Mouse (Mus musculus) hindbrain, embryonic 12.5 days (tissue): ENCODE results near the gene Mt1. TPM values are rescaled to one million over a fixed set of nuclear protein-coding genes. Genes with fewer than 3 reads are reported as not detected.
A peak's percentile ranks its signal among the peaks of the same experiment; 100 is the strongest.
"Not testable (repeated sequence)": the region's sequence is repeated elsewhere in the genome, so short reads cannot be mapped to it uniquely, and the experiment has no call there.

Experiments used
- ATAC-seq: fragments of 200-750 bp; cut with Nextera tagmentation; 2 replicates; pipeline ENCODE4 v1.8.0; 2017; ENCODE audit warnings: moderate TSS enrichment; ENCODE audit not compliant: low FRiP score
- H3K27ac ChIP-seq: fragments of 300-500 bp; sonication (generic); 2 replicates; pipeline ENCODE4 v1.5.1; 2016; ENCODE audit warnings: mild to moderate bottlenecking
- H3K27me3 ChIP-seq: fragments of 300-500 bp; sonication (generic); 2 replicates; pipeline ENCODE4 v1.6.1; 2016; ENCODE audit warnings: mild to moderate bottlenecking
- H3K36me3 ChIP-seq: fragments of 300-500 bp; sonication (generic); 2 replicates; pipeline ENCODE4 v1.6.1; 2016; ENCODE audit warnings: mild to moderate bottlenecking
- H3K4me1 ChIP-seq: fragments of 300-500 bp; sonication (generic); 2 replicates; pipeline ENCODE4 v1.6.1; 2016
- H3K4me2 ChIP-seq: fragments of 300-500 bp; sonication (generic); replicated peaks from 2 replicates; pipeline ENCODE4 v1.6.1; 2016; ENCODE audit warnings: mild to moderate bottlenecking
- H3K4me3 ChIP-seq: fragments of 300-500 bp; sonication (generic); 2 replicates; pipeline ENCODE4 v1.5.1; 2016; ENCODE audit warnings: mild to moderate bottlenecking
- H3K9ac ChIP-seq: fragments of 300-500 bp; sonication (generic); 2 replicates; pipeline ENCODE4 v1.6.1; 2016; ENCODE audit warnings: mild to moderate bottlenecking, moderate library complexity
- H3K9me3 ChIP-seq: fragments of 300-500 bp; sonication (generic); replicated peaks from 2 replicates; pipeline ENCODE4 v1.6.1; 2016; ENCODE audit warnings: mild to moderate bottlenecking
- WGBS: fragments of 180-500 bp; shearing (Covaris S2); methylation state at CpG from one replicate; pipeline ENCODE4 v1.1.7; 2016; 5-methylcytosine and 5-hydroxymethylcytosine counted together
- polyA plus RNA-seq: library from polyadenylated mRNA; unstranded; fragments of >200 nt; fragmentation: Nextera tagmentation; extraction: Ambion mirVana; gene quantifications from 2 replicates; pipeline ENCODE4 v1.2.1, GENCODE M21; 2016

Mt1 gene
- polyA plus RNA-seq: 34.0 and 47.3 TPM in 2 replicates

DNA sequence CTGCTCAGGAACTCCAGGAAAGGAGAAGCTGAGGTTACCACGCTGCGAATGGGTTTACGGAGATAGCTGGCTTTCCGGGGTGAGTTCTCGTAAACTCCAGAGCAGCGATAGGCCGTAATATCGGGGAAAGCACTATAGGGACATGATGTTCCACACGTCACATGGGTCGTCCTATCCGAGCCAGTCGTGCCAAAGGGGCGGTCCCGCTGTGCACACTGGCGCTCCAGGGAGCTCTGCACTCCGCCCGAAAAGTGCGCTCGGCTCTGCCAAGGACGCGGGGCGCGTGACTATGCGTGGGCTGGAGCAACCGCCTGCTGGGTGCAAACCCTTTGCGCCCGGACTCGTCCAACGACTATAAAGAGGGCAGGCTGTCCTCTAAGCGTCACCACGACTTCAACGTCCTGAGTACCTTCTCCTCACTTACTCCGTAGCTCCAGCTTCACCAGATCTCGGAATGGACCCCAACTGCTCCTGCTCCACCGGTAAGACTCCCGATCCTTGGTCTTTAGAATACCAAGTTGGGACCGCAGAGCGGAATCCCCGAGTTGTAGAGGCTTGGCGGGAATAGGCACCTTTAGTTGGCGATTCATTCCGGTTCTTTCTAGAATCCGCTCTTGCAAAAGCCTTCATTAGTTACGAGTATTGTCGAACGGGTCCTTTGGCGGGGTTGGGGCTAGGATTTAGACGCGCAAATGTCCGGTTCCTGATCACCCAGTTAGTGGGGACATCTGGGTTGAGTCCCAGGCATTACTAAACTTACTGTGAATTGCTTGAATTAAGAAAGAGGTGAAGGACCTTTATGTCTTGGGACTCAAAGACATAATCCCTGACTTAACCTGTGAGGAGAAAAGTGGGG is at the start of gene Mt1:
Gene Mt1, plus strand, starts transcription at position 226 of the 856 bp plus-strand sequence.
- Histone ChIP-seq H3K9me3 (no peaks in the 10 kb centered on the region), H3K27ac (no peak within 1 kb of the TSS), H3K4me1 (peaks cover 25% of the 10 kb centered on the region), H3K27me3 (peaks cover 98% of the 10 kb centered on the region), H3K4me3 (peak within 1 kb of the TSS; percentile 43), H3K4me2 (peak within 1 kb of the TSS; percentile 86), H3K9ac (0 out of 2 replicates have a peak within 1 kb of the TSS, but pooled peaks have one; percentile 0), H3K36me3 (no peaks in the 10 kb centered on the region)
- WGBS: under 1% methylated on average over 50 of the region's 50 CpGs
- ATAC-seq: peak; percentile 78

DNA sequence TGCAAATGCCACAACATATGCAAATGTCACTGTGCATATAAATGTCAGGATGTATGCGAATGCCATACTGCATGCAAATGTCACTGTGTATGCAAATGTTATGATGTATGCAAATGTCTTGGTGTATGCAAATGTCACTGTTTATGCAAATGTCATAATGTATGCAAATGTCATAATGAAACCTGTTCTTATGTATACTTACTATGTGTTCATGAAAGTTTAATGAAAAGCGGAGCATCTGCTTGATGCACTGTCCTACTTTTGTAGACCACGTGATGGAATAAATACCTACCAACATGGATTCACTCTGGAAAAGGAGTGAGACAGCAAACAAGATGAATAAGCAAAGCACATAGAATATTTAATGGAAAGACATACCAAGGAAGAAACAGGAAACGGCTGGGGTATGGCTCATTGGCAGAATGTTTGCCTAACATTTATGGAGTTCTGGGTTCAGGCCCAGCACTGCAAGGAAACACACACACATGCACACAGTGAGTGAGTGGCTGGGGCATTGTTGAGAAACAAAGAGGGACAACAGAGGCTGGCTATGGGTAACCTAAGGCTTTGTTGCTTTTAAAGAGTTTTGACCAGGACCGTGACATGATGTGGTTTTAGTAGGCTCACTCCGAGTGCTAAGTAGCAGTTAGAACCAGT is 49.6 kb upstream of the Mt1 start:
- Histone ChIP-seq H3K4me2 (no peak overlapping the region), H3K27ac (no peak overlapping the region), H3K27me3 (no peaks in the 10 kb centered on the region), H3K9ac (no peak overlapping the region), H3K9me3 (no peaks in the 10 kb centered on the region), H3K4me1 (0 out of 2 replicates have a peak, but pooled peaks cover 4% of the 10 kb centered on the region), H3K36me3 (no peaks in the 10 kb centered on the region), H3K4me3 (no peak overlapping the region)
- ATAC-seq: no peak
- 73% methylated on average over 6 of the region's 6 CpGs for WGBS

DNA sequence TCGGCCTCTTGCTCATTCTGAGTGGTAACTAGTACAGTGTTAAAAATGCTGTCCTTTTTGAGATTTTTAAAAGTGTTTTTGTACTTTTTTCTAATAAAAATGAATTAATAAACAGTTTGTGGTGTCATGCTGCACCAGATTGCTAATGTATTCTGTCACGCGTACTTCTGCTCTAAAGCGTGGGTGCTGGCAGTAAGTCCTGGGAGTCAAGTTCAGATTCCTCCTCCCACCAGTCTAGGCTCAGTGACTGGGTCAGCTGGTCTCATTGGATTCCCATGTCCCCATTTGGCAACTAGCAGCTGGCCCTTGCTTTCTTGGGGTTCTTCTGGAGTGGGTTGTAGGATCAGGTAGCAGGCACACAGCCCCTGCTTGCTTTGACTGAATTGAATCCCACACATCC is 48.8 kb upstream of the Mt1 start:
- Histone ChIP-seq H3K36me3 (no peaks in the 10 kb centered on the region), H3K9ac (no peak overlapping the region), H3K4me1 (0 out of 2 replicates have a peak, but pooled peaks cover 4% of the 10 kb centered on the region), H3K4me2 (no peak overlapping the region), H3K4me3 (no peak overlapping the region), H3K9me3 (no peaks in the 10 kb centered on the region), H3K27ac (no peak overlapping the region), H3K27me3 (no peaks in the 10 kb centered on the region)
- 87% methylated on average over 4 of the region's 4 CpGs for WGBS
- no peak for ATAC-seq

DNA sequence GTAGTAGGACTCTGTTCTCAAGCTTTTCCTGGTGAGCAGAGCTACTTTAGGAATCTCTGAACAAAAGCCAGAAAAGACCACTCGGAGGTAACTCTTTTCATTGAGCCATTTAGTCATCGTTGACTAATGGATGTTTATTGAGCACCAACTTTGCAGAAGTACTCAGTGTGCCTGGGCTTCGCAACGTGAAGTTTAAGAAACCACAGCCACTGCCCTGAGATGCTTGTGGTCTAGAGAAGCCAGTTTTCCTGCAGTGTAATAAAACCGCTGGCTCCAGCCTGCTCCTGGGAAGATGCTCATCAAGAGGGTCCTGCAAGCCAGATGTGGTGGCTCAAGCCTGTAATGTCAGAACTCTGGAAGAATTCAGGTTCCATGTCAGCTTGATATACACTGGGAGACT is 46.8 kb upstream of the Mt1 start:
- Histone ChIP-seq H3K36me3 (no peaks in the 10 kb centered on the region), H3K4me2 (no peak overlapping the region)
- 76% methylated on average over 5 of the region's 5 CpGs for WGBS

DNA sequence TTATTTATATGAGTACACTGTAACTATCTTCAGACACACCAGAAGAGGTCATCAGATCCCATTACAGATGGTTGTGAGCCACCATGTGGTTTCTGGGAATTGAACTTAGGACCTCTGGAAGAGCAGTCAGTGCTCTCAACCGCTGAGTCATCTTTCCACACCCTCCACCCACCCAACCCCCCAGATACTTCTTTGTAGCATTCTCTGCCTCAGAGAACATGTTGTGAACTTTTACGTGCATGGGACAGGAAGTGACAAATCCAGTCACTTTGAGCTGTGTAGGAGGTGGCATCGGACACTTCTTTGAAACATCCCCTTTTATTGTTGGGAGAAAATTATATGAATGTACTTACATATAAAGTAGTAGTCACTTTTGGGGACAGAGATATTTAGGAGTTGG is 44.3 kb upstream of the Mt1 start:
- not testable (repeated sequence) for H3K36me3 ChIP-seq, H3K4me1 ChIP-seq, H3K27ac ChIP-seq, H3K4me3 ChIP-seq, H3K9ac ChIP-seq, H3K27me3 ChIP-seq, H3K9me3 ChIP-seq, H3K4me2 ChIP-seq, ATAC-seq
- 70% methylated on average over 3 of the region's 3 CpGs for WGBS

More for the DNA sequence above, 46.8 kb upstream of the Mt1 start:
- Histone ChIP-seq H3K27me3 (peaks cover 4% of the 10 kb centered on the region; the same call in 1 of the 2 replicates), H3K9ac (no peak overlapping the region), H3K9me3 (no peaks in the 10 kb centered on the region), H3K4me3 (no peak overlapping the region), H3K4me1 (0 out of 2 replicates have a peak, but pooled peaks cover 4% of the 10 kb centered on the region), H3K27ac (no peak overlapping the region)
- ATAC-seq: no peak

DNA sequence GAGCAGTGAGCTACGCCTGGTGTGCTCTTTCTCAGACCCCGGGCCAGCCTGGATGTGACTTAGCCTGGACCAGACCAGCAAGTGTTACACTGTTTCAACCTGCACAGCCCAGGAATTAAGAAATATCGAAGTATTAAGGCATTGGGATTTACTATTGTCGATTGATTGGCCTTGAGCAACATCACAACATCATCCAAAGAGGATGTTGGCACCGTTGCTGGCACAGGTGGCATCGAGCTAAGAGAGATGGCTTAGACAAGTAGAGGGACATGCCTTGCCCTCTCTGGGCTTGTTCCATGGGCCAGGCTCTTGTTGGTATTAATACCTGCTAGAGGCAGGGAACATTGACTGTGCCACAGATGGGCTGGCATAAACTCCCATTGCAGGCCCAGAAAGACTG is 43.3 kb upstream of the Mt1 start:
- Histone ChIP-seq H3K9me3 (no peaks in the 10 kb centered on the region), H3K36me3 (no peaks in the 10 kb centered on the region), H3K27ac (no peak overlapping the region), H3K4me3 (no peak overlapping the region), H3K4me2 (no peak overlapping the region), H3K4me1 (no peaks in the 10 kb centered on the region), H3K9ac (no peak overlapping the region), H3K27me3 (peaks cover 4% of the 10 kb centered on the region; the same call in 1 of the 2 replicates)
- no peak for ATAC-seq
- WGBS: 89% methylated on average over 6 of the region's 6 CpGs

DNA sequence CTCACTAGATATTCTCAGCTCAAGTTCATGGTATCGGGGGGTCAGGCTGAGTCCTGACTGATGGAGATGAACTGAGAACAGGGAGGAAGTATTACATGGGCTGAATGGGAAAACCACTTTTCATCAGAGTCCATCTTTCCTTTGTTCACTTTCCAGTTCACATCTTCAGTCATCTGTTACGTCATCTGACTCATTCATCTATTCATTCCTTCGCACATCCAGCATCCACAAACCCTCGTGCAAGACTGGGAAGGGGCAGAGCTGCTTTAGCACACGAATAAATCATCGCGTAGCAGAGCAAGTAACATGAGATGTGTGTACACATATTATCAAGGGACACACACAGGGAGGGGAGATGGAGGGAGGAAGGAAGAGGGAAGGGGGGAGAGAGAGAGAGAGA is 42.7 kb upstream of the Mt1 start:
- 84% methylated on average over 7 of the region's 7 CpGs for WGBS

DNA sequence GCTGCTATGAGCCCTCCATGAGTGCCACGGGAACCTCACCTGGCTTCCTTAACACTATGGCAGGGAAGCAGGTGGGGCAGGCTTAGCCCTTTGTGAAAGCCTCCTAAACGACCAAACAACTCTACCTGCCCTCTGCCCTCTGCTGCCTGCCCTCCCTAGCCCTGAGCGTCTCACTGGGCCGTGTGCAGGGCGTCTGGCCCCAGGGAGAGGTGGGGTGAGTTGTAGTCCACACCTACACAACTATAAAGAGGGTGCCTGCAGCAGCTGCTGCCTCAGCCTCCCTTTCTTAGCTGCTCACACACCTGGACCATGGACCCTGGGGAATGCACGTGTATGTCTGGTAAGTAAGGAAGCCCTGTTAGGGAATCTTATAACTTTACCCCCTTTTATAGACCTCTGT is 41.9 kb upstream of the Mt1 start, which contains the start of gene Mt4:
Gene Mt4, plus strand, starts transcription at position 265 of the 400 bp plus-strand sequence.
- Histone ChIP-seq H3K4me2 (no peak within 1 kb of the TSS), H3K4me3 (no peak within 1 kb of the TSS), H3K36me3 (no peaks in the 10 kb centered on the region), H3K27me3 (peaks cover 4% of the 10 kb centered on the region; the same call in 1 of the 2 replicates), H3K27ac (no peak within 1 kb of the TSS), H3K9ac (no peak within 1 kb of the TSS), H3K9me3 (no peaks in the 10 kb centered on the region), H3K4me1 (no peaks in the 10 kb centered on the region)
- no peak for ATAC-seq
- whole genome bisulfite sequencing: 54% methylated on average over 6 of the region's 6 CpGs

More for the DNA sequence above, 42.7 kb upstream of the Mt1 start:
- no peaks in the 10 kb centered on the region for H3K9me3 ChIP-seq
- no peak overlapping the region for H3K27ac ChIP-seq
- H3K4me3 ChIP-seq: no peak overlapping the region
- no peaks in the 10 kb centered on the region for H3K4me1 ChIP-seq
- H3K27me3 ChIP-seq: peaks cover 4% of the 10 kb centered on the region; the same call in 1 of the 2 replicates
- no peak for ATAC-seq
- no peak overlapping the region for H3K9ac ChIP-seq
- H3K4me2 ChIP-seq: no peak overlapping the region
- no peaks in the 10 kb centered on the region for H3K36me3 ChIP-seq

DNA sequence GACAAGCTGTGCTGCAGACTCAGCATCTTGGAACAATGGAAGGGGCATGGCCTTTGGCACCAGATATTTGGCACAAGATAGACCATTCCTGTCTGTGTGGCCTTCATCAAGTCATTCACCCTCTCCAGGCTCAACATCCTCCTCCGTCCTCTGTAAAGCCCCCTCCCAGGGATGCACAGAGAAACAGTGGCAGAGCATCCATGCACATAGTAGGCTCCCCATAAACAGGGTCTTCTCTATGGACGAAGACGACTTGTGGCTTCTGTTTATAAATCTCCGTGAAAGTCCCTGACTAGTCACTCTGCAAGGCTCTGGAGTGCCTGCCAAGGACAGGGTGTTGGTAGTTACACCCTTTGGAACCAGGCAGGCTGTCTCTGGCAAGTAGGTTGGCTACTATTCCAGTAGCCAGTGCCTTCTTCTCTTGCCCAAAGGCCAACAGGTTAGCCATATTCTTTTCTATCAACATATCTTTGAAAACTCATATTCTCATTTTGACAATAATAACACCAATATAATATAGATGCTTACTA is 38.6 kb upstream of the Mt1 start:
- Histone ChIP-seq H3K9ac (no peak overlapping the region), H3K9me3 (no peaks in the 10 kb centered on the region), H3K36me3 (no peaks in the 10 kb centered on the region), H3K27ac (no peak overlapping the region), H3K4me3 (no peak overlapping the region), H3K4me2 (no peak overlapping the region), H3K4me1 (no peaks in the 10 kb centered on the region), H3K27me3 (peaks cover 4% of the 10 kb centered on the region; the same call in 1 of the 2 replicates)
- no peak for ATAC-seq
- WGBS: 85% methylated on average over 4 of the region's 4 CpGs

DNA sequence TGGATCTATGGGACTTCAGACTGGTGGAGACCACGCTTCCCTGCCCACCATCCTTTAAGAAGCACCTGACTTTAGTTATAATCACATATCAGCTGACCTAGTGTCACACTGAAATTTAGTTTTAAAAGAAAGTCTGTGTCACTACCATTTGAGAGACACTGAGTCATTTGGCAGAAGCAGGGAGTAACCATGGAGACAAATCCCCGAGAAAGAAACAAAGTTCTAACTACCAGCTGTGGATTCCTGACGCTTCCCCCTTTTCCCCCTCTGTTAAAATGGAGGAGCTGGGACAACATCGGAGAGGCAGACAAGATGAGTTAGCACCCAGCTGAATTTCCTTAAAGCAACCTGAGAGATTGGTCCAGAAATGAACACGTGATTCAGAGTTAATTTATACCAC is 30.6 kb upstream of the Mt1 start:
- no peak overlapping the region for H3K27ac ChIP-seq
- no peak overlapping the region for H3K4me3 ChIP-seq
- peaks cover 9% of the 10 kb centered on the region; the same call in 1 of the 2 replicates for H3K27me3 ChIP-seq
- no peaks in the 10 kb centered on the region for H3K36me3 ChIP-seq
- ATAC-seq: no peak
- H3K4me2 ChIP-seq: no peak overlapping the region
- 55% methylated on average over 5 of the region's 5 CpGs for WGBS
- peaks cover 13% of the 10 kb centered on the region for H3K4me1 ChIP-seq
- no peak overlapping the region for H3K9ac ChIP-seq
- no peaks in the 10 kb centered on the region for H3K9me3 ChIP-seq

DNA sequence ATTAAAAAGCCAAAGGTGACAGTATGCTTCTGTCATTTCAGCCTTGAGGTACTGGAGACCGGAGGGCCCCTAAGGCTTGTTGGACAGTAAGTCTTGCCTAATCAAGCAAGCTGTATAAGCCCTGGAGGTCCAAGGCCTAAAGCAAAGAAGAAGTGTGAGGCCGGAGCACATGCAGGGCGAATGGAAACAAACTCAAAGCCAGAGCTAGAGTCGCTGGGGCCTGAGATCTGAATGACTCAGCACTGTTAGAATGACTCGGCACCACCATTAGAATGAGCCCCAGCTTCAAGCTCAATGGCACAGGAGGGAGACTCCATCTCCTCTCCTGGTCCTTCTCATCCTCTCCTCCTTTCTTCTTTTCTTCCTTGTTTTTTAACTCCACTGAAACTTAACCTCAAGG is 28.0 kb upstream of the Mt1 start:
- Histone ChIP-seq H3K4me3 (no peak overlapping the region), H3K9ac (no peak overlapping the region), H3K4me1 (peaks cover 23% of the 10 kb centered on the region), H3K36me3 (no peaks in the 10 kb centered on the region), H3K27ac (no peak overlapping the region), H3K27me3 (peaks cover 19% of the 10 kb centered on the region), H3K4me2 (no peak overlapping the region), H3K9me3 (no peaks in the 10 kb centered on the region)
- no peak for ATAC-seq
- WGBS: 73% methylated on average over 5 of the region's 5 CpGs
